Mouse (Mus musculus): ENCODE measurements at regions not wholly inside any gene's neighbourhood (a gene's known extent, or its start where the extent isn't known, plus 50 kb on each side); places are given as distances from the start of the nearest gene placed in this dataset.

- TF ChIP-seq POLR2A (IDR thresholded peaks at IDR 0.05; ENCODE audit: low read depth, low read length) (no peak), CTCF (IDR thresholded peaks at IDR 0.05; ENCODE audit: borderline replicate concordance, insufficient read depth, low read length) (no peak)
- no peak overlapping the region for H3K27ac ChIP-seq (ENCODE audit: insufficient read depth, low read length)
- H3K4me3 ChIP-seq (ENCODE audit: insufficient read depth, low read length), result no peak overlapping the region
- no peaks in the 10 kb centered on the region for H3K4me1 ChIP-seq (ENCODE audit: control insufficient read depth, insufficient read depth, low read length)
Observed at GRCm38 (mm10) chr3:131895057-131895456, 190.0 kb upstream of the Dkk2 start.

GRCm38 (mm10) chr3:131913534-131913933, 171.6 kb upstream of the Dkk2 start:
- no peak overlapping the region for H3K27ac ChIP-seq (ENCODE audit: insufficient read depth, low read length)
- TF ChIP-seq CTCF (IDR thresholded peaks at IDR 0.05; ENCODE audit: borderline replicate concordance, insufficient read depth, low read length) (no peak), POLR2A (IDR thresholded peaks at IDR 0.05; ENCODE audit: low read depth, low read length) (no peak)
- H3K4me1 ChIP-seq (ENCODE audit: control insufficient read depth, insufficient read depth, low read length), result no peaks in the 10 kb centered on the region
- H3K4me3 ChIP-seq (ENCODE audit: insufficient read depth, low read length), result no peak overlapping the region

GRCm38 (mm10) chr3:131914372-131914771, 170.7 kb upstream of the Dkk2 start:
- Histone ChIP-seq H3K4me3 (ENCODE audit: insufficient read depth, low read length) (no peak overlapping the region), H3K27ac (ENCODE audit: insufficient read depth, low read length) (no peak overlapping the region), H3K4me1 (ENCODE audit: control insufficient read depth, insufficient read depth, low read length) (no peaks in the 10 kb centered on the region)
- TF ChIP-seq CTCF (IDR thresholded peaks at IDR 0.05; ENCODE audit: borderline replicate concordance, insufficient read depth, low read length), result no peak
- no peak for TF ChIP-seq POLR2A (IDR thresholded peaks at IDR 0.05; ENCODE audit: low read depth, low read length)

GRCm38 (mm10) chr3:131914997-131915396, 170.1 kb upstream of the Dkk2 start:
- Histone ChIP-seq H3K27ac (ENCODE audit: insufficient read depth, low read length) (no peak overlapping the region), H3K4me1 (ENCODE audit: control insufficient read depth, insufficient read depth, low read length) (no peaks in the 10 kb centered on the region), H3K4me3 (ENCODE audit: insufficient read depth, low read length) (no peak overlapping the region)
- TF ChIP-seq CTCF (IDR thresholded peaks at IDR 0.05; ENCODE audit: borderline replicate concordance, insufficient read depth, low read length) (no peak), POLR2A (IDR thresholded peaks at IDR 0.05; ENCODE audit: low read depth, low read length) (no peak)

GRCm38 (mm10) chr3:131917734-131918534, 167.2 kb upstream of the Dkk2 start:
- Histone ChIP-seq H3K4me1 (ENCODE audit: control insufficient read depth, insufficient read depth, low read length) (no peaks in the 10 kb centered on the region), H3K27ac (ENCODE audit: insufficient read depth, low read length) (no peak overlapping the region), H3K4me3 (ENCODE audit: insufficient read depth, low read length) (no peak overlapping the region)
- TF ChIP-seq CTCF (IDR thresholded peaks at IDR 0.05; ENCODE audit: borderline replicate concordance, insufficient read depth, low read length) (no peak), POLR2A (IDR thresholded peaks at IDR 0.05; ENCODE audit: low read depth, low read length) (no peak)

- Histone ChIP-seq H3K4me1 (ENCODE audit: control insufficient read depth, insufficient read depth, low read length) (no peaks in the 10 kb centered on the region), H3K27ac (ENCODE audit: insufficient read depth, low read length) (no peak overlapping the region), H3K4me3 (ENCODE audit: insufficient read depth, low read length) (no peak overlapping the region)
- TF ChIP-seq POLR2A (IDR thresholded peaks at IDR 0.05; ENCODE audit: low read depth, low read length) (no peak), CTCF (IDR thresholded peaks at IDR 0.05; ENCODE audit: borderline replicate concordance, insufficient read depth, low read length) (no peak)
Observed at GRCm38 (mm10) chr3:131919476-131919875, 165.6 kb upstream of the Dkk2 start.

- H3K4me3 ChIP-seq (ENCODE audit: insufficient read depth, low read length), result no peak overlapping the region
Observed at GRCm38 (mm10) chr3:131921161-131921560, 163.9 kb upstream of the Dkk2 start.

GRCm38 (mm10) chr3:131922733-131923132, 162.4 kb upstream of the Dkk2 start:
- Histone ChIP-seq H3K4me3 (ENCODE audit: insufficient read depth, low read length) (no peak overlapping the region), H3K4me1 (ENCODE audit: control insufficient read depth, insufficient read depth, low read length) (no peaks in the 10 kb centered on the region), H3K27ac (ENCODE audit: insufficient read depth, low read length) (no peak overlapping the region)
- TF ChIP-seq CTCF (IDR thresholded peaks at IDR 0.05; ENCODE audit: borderline replicate concordance, insufficient read depth, low read length) (no peak), POLR2A (IDR thresholded peaks at IDR 0.05; ENCODE audit: low read depth, low read length) (no peak)

More at GRCm38 (mm10) chr3:131921161-131921560, 163.9 kb upstream of the Dkk2 start:
- H3K27ac ChIP-seq (ENCODE audit: insufficient read depth, low read length), result no peak overlapping the region
- H3K4me1 ChIP-seq (ENCODE audit: control insufficient read depth, insufficient read depth, low read length), result no peaks in the 10 kb centered on the region
- TF ChIP-seq POLR2A (IDR thresholded peaks at IDR 0.05; ENCODE audit: low read depth, low read length) (no peak), CTCF (IDR thresholded peaks at IDR 0.05; ENCODE audit: borderline replicate concordance, insufficient read depth, low read length) (peak; percentile 44; the same call in 1 of the 2 replicates)

GRCm38 (mm10) chr3:131940896-131941295, 144.2 kb upstream of the Dkk2 start:
- Histone ChIP-seq H3K27ac (ENCODE audit: insufficient read depth, low read length) (no peak overlapping the region), H3K4me1 (ENCODE audit: control insufficient read depth, insufficient read depth, low read length) (peaks cover 2% of the 10 kb centered on the region), H3K4me3 (ENCODE audit: insufficient read depth, low read length) (no peak overlapping the region)
- TF ChIP-seq POLR2A (IDR thresholded peaks at IDR 0.05; ENCODE audit: low read depth, low read length) (no peak), CTCF (IDR thresholded peaks at IDR 0.05; ENCODE audit: borderline replicate concordance, insufficient read depth, low read length) (no peak)

GRCm38 (mm10) chr3:131941961-131942753, 142.9 kb upstream of the Dkk2 start:
- no peak for TF ChIP-seq POLR2A (IDR thresholded peaks at IDR 0.05; ENCODE audit: low read depth, low read length)
- TF ChIP-seq CTCF (IDR thresholded peaks at IDR 0.05; ENCODE audit: borderline replicate concordance, insufficient read depth, low read length), result no peak
- no peak overlapping the region for H3K4me3 ChIP-seq (ENCODE audit: insufficient read depth, low read length)
- H3K27ac ChIP-seq (ENCODE audit: insufficient read depth, low read length), result no peak overlapping the region
- H3K4me1 ChIP-seq (ENCODE audit: control insufficient read depth, insufficient read depth, low read length), result peaks cover 2% of the 10 kb centered on the region

Measured in embryonic fibroblast, embryonic 13.5 days (primary cell).